Mouse (Mus musculus): Measurements from ENCODE around the gene Mef2b. TPM values are rescaled to one million over a fixed set of nuclear protein-coding genes. Genes with fewer than 3 reads are reported as not detected.
A peak's percentile ranks its signal among the peaks of the same experiment; 100 is the strongest.

Gene Mef2b
- polyA plus RNA-seq, 1 experiment from 2014 or later: 1.2 TPM

- Histone ChIP-seq H3K27ac (ENCODE audit: low read depth, low read length) (no peak overlapping the region), H3K4me1 (ENCODE audit: control insufficient read depth, insufficient read depth, low read depth, low read length) (peaks cover 2% of the 10 kb centered on the region; the same call in 1 of the 2 replicates), H3K36me3 (ENCODE audit: control insufficient read depth, insufficient read depth, low read length) (no peaks in the 10 kb centered on the region), H3K4me2 (ENCODE audit: low read length) (no peak overlapping the region), H3K9ac (ENCODE audit: low read depth, low read length) (no peak overlapping the region), H3K9me3 (ENCODE audit: control insufficient read depth, low read length) (no peaks in the 10 kb centered on the region), H3K27me3 (replicated peaks; ENCODE audit: control insufficient read depth, insufficient read depth, low read length) (no peaks in the 10 kb centered on the region), H3K4me3 (ENCODE audit: low read length) (no peak overlapping the region)
- ATAC-seq: no peak
- WGBS: 91% methylated on average over 3 of the region's 3 CpGs
These were observed 61.9 kb downstream of the Mef2b start for GRCm38 (mm10) chr8:70201417-70201816.

GRCm38 (mm10) chr8:70203072-70203471, 63.6 kb downstream of the Mef2b start:
- no peak overlapping the region for H3K4me2 ChIP-seq (ENCODE audit: low read length)
- ATAC-seq: no peak
- no peak overlapping the region for H3K9ac ChIP-seq (ENCODE audit: low read depth, low read length)
- WGBS: 71% methylated on average over 4 of the region's 4 CpGs
- H3K27me3 ChIP-seq (replicated peaks; ENCODE audit: control insufficient read depth, insufficient read depth, low read length): no peaks in the 10 kb centered on the region
- no peaks in the 10 kb centered on the region for H3K36me3 ChIP-seq (ENCODE audit: control insufficient read depth, insufficient read depth, low read length)
- no peak overlapping the region for H3K27ac ChIP-seq (ENCODE audit: low read depth, low read length)
- H3K9me3 ChIP-seq (ENCODE audit: control insufficient read depth, low read length): no peaks in the 10 kb centered on the region
- peaks cover 2% of the 10 kb centered on the region; the same call in 1 of the 2 replicates for H3K4me1 ChIP-seq (ENCODE audit: control insufficient read depth, insufficient read depth, low read depth, low read length)
- H3K4me3 ChIP-seq (ENCODE audit: low read length): no peak overlapping the region

- Histone ChIP-seq H3K36me3 (ENCODE audit: control insufficient read depth, insufficient read depth, low read length) (no peaks in the 10 kb centered on the region), H3K9ac (ENCODE audit: low read depth, low read length) (no peak overlapping the region), H3K9me3 (ENCODE audit: control insufficient read depth, low read length) (no peaks in the 10 kb centered on the region), H3K4me3 (ENCODE audit: low read length) (no peak overlapping the region), H3K4me1 (ENCODE audit: control insufficient read depth, insufficient read depth, low read depth, low read length) (peaks cover 2% of the 10 kb centered on the region; the same call in 1 of the 2 replicates), H3K27ac (ENCODE audit: low read depth, low read length) (no peak overlapping the region), H3K4me2 (ENCODE audit: low read length) (no peak overlapping the region), H3K27me3 (replicated peaks; ENCODE audit: control insufficient read depth, insufficient read depth, low read length) (no peaks in the 10 kb centered on the region)
- ATAC-seq: no peak
- 50% methylated on average over 1 of the region's 1 CpGs for WGBS
These were observed 65.2 kb downstream of the Mef2b start for GRCm38 (mm10) chr8:70204757-70205156.

GRCm38 (mm10) chr8:70208130-70208529, 68.6 kb downstream of the Mef2b start:
- Histone ChIP-seq H3K4me2 (ENCODE audit: low read length) (no peak overlapping the region), H3K27me3 (replicated peaks; ENCODE audit: control insufficient read depth, insufficient read depth, low read length) (peaks cover 2% of the 10 kb centered on the region; the same call in 1 of the 2 replicates), H3K9me3 (ENCODE audit: control insufficient read depth, low read length) (no peaks in the 10 kb centered on the region), H3K36me3 (ENCODE audit: control insufficient read depth, insufficient read depth, low read length) (no peaks in the 10 kb centered on the region), H3K27ac (ENCODE audit: low read depth, low read length) (no peak overlapping the region), H3K4me1 (ENCODE audit: control insufficient read depth, insufficient read depth, low read depth, low read length) (peaks cover 15% of the 10 kb centered on the region), H3K4me3 (ENCODE audit: low read length) (no peak overlapping the region), H3K9ac (ENCODE audit: low read depth, low read length) (no peak overlapping the region)
- ATAC-seq: no peak
- 71% methylated on average over 1 of the region's 1 CpGs for WGBS

GRCm38 (mm10) chr8:70210538-70210937, 71.0 kb downstream of the Mef2b start:
- H3K36me3 ChIP-seq (ENCODE audit: control insufficient read depth, insufficient read depth, low read length): no peaks in the 10 kb centered on the region
- H3K4me1 ChIP-seq (ENCODE audit: control insufficient read depth, insufficient read depth, low read depth, low read length): peaks cover 15% of the 10 kb centered on the region
- WGBS: 38% methylated on average over 8 of the region's 8 CpGs
- peaks cover 2% of the 10 kb centered on the region; the same call in 1 of the 2 replicates for H3K27me3 ChIP-seq (replicated peaks; ENCODE audit: control insufficient read depth, insufficient read depth, low read length)
- H3K27ac ChIP-seq (ENCODE audit: low read depth, low read length): no peak overlapping the region
- peak overlapping the region; percentile 7; the same call in 1 of the 2 replicates for H3K4me3 ChIP-seq (ENCODE audit: low read length)
- peak overlapping the region; percentile 18; the same call in 1 of the 2 replicates for H3K9ac ChIP-seq (ENCODE audit: low read depth, low read length)
- ATAC-seq: no peak
- H3K4me2 ChIP-seq (ENCODE audit: low read length): peak overlapping the region; percentile 93; the same call in 1 of the 2 replicates
- H3K9me3 ChIP-seq (ENCODE audit: control insufficient read depth, low read length): no peaks in the 10 kb centered on the region

GRCm38 (mm10) chr8:70211275-70211674, 71.8 kb downstream of the Mef2b start:
- WGBS: 77% methylated on average over 1 of the region's 1 CpGs
- Histone ChIP-seq H3K4me1 (ENCODE audit: control insufficient read depth, insufficient read depth, low read depth, low read length) (peaks cover 15% of the 10 kb centered on the region), H3K4me3 (ENCODE audit: low read length) (peak overlapping the region; percentile 81), H3K36me3 (ENCODE audit: control insufficient read depth, insufficient read depth, low read length) (no peaks in the 10 kb centered on the region), H3K9ac (ENCODE audit: low read depth, low read length) (peak overlapping the region; percentile 78), H3K27me3 (replicated peaks; ENCODE audit: control insufficient read depth, insufficient read depth, low read length) (peaks cover 2% of the 10 kb centered on the region; the same call in 1 of the 2 replicates), H3K9me3 (ENCODE audit: control insufficient read depth, low read length) (no peaks in the 10 kb centered on the region), H3K4me2 (ENCODE audit: low read length) (peak overlapping the region; percentile 93), H3K27ac (ENCODE audit: low read depth, low read length) (no peak overlapping the region)
- no peak for ATAC-seq

GRCm38 (mm10) chr8:70211726-70212111, 72.2 kb downstream of the Mef2b start:
- Histone ChIP-seq H3K9ac (ENCODE audit: low read depth, low read length) (peak overlapping the region; percentile 78), H3K4me1 (ENCODE audit: control insufficient read depth, insufficient read depth, low read depth, low read length) (peaks cover 15% of the 10 kb centered on the region), H3K4me3 (ENCODE audit: low read length) (peak overlapping the region; percentile 81), H3K9me3 (ENCODE audit: control insufficient read depth, low read length) (no peaks in the 10 kb centered on the region), H3K27me3 (replicated peaks; ENCODE audit: control insufficient read depth, insufficient read depth, low read length) (peaks cover 2% of the 10 kb centered on the region; the same call in 1 of the 2 replicates), H3K36me3 (ENCODE audit: control insufficient read depth, insufficient read depth, low read length) (no peaks in the 10 kb centered on the region), H3K27ac (ENCODE audit: low read depth, low read length) (peak overlapping the region; percentile 81), H3K4me2 (ENCODE audit: low read length) (peak overlapping the region; percentile 93)
- peak; percentile 10 for ATAC-seq
- WGBS: 2% methylated on average over 31 of the region's 31 CpGs

- Histone ChIP-seq H3K27me3 (replicated peaks; ENCODE audit: control insufficient read depth, insufficient read depth, low read length) (peaks cover 2% of the 10 kb centered on the region; the same call in 1 of the 2 replicates), H3K9ac (ENCODE audit: low read depth, low read length) (peak within 1 kb of the TSS; percentile 78), H3K36me3 (ENCODE audit: control insufficient read depth, insufficient read depth, low read length) (no peaks in the 10 kb centered on the region), H3K4me1 (ENCODE audit: control insufficient read depth, insufficient read depth, low read depth, low read length) (peaks cover 15% of the 10 kb centered on the region), H3K27ac (ENCODE audit: low read depth, low read length) (peak within 1 kb of the TSS; percentile 81), H3K4me3 (ENCODE audit: low read length) (peak within 1 kb of the TSS; percentile 81), H3K9me3 (ENCODE audit: control insufficient read depth, low read length) (no peaks in the 10 kb centered on the region), H3K4me2 (ENCODE audit: low read length) (peak within 1 kb of the TSS; percentile 93)
- ATAC-seq: peak; percentile 98
- WGBS: under 1% methylated on average over 54 of the region's 66 CpGs
These were observed 72.9 kb downstream of the Mef2b start, which contains the start of gene Slc25a42 for GRCm38 (mm10) chr8:70212112-70213055. Gene Slc25a42, minus strand, starts transcription at chr8:70212305.

- H3K9ac ChIP-seq (ENCODE audit: low read depth, low read length): no peak overlapping the region
- no peak overlapping the region for H3K4me2 ChIP-seq (ENCODE audit: low read length)
- H3K4me3 ChIP-seq (ENCODE audit: low read length): no peak overlapping the region
- no peaks in the 10 kb centered on the region for H3K9me3 ChIP-seq (ENCODE audit: control insufficient read depth, low read length)
- no peaks in the 10 kb centered on the region for H3K36me3 ChIP-seq (ENCODE audit: control insufficient read depth, insufficient read depth, low read length)
- ATAC-seq: no peak
- WGBS: 70% methylated on average over 3 of the region's 3 CpGs
- peaks cover 2% of the 10 kb centered on the region; the same call in 1 of the 2 replicates for H3K27me3 ChIP-seq (replicated peaks; ENCODE audit: control insufficient read depth, insufficient read depth, low read length)
- H3K27ac ChIP-seq (ENCODE audit: low read depth, low read length): no peak overlapping the region
- H3K4me1 ChIP-seq (ENCODE audit: control insufficient read depth, insufficient read depth, low read depth, low read length): peaks cover 18% of the 10 kb centered on the region
These were observed 74.9 kb downstream of the Mef2b start for GRCm38 (mm10) chr8:70214411-70214810.

Data from hindbrain, embryonic 16.5 days (tissue).